ENCODE assay signal across 1 mouse cellular context in the genomic region with DNA sequence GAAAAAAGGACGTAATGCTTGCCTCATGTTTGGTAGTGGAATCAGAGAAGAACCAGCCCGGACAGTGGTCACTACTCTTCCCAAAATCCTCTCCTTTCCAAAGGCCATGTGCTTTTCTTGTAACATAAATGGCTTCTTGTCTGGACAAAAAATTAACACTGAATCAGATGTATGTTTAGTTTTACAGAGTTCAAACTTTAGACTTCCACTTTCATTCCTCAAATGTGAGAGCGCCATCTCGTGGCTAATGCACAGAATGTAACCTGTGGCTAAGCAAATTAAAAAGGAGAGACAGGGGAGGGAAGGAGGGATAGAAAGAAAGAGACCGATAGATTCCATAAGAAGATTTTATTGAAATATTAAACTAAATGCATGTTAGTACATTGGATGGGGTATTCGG.
TF ChIP-seq lines count a peak whose summit lies in the region.

No protein-coding gene starts in this region.

TF ChIP-seq in CH12.LX, 34 proteins besides CTCF, POLR2A, EP300 and RAD21 (continued from another document):
- no peak for TF ChIP-seq POLR2AphosphoS2 (IDR thresholded peaks at IDR 0.05; ENCODE audit: low read depth, low read length)
- TF ChIP-seq CHD1 (IDR thresholded peaks at IDR 0.05; ENCODE audit: low read depth, low read length) = no peak
- 0 out of 2 replicates have a peak, but pooled peaks have one; percentile 7 for TF ChIP-seq MAFK (IDR thresholded peaks at IDR 0.05; ENCODE audit: insufficient replicate concordance, low read length)
